Mouse (Mus musculus): ENCODE measurements around the gene Bahd1.

Bahd1 gene

GRCm38 (mm10) chr2:118899981-118900825, at the start of gene Bahd1:
TSS of gene Bahd1 (plus strand) at chr2:118900377.
- in situ Hi-C loops (cut with MseI, MboI) = no loop called here

- in situ Hi-C loops (cut with MseI, MboI) = no loop called here
Observed at GRCm38 (mm10) chr2:118851756-118852155, 48.4 kb upstream of the Bahd1 start.

- in situ Hi-C loops (cut with MseI, MboI) = no loop called here
Observed at GRCm38 (mm10) chr2:118861454-118862339, 38.5 kb upstream of the Bahd1 start, which contains the start of gene Ivd. TSS of gene Ivd (plus strand) at chr2:118861954.

DNA sequence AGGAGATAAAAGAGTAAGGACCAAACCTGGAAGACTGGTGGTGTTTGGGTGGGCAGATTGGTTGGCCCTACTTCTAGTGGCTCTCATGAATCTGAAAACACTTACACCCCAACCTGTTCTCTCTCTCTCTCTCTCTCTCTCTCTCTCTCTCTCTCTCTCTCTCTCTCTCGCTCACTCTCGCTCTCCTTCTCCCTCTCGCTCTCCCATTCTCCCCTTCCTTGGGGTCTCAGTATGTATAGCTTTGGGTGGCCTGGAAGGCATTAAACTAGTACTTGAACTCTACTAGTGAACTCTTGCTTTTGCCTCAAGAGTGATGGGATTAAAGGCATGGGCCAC, 37.9 kb upstream of the Bahd1 start:
- in situ Hi-C loops (cut with MseI, MboI) = no loop called here

DNA sequence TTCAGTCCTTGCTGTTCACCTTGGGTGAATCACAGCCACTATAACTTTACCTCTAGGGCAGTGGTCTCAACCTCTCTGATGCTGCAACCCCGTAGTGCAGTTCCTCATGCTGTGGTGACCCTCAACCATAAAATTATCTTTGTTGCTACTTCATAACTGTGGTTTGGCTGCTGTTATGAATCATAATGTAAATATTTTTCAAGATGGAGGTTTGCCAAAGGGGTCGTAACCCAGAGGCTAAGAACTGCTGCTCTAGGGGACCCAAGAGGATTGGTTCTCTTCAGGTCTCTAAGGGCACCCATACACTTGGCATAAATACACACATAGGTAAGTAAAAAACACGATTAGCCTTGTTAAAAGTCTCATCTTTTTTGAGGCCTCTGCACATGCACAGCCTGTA, 29.6 kb upstream of the Bahd1 start:
- in situ Hi-C loops (cut with MseI, MboI) = no loop called here

DNA sequence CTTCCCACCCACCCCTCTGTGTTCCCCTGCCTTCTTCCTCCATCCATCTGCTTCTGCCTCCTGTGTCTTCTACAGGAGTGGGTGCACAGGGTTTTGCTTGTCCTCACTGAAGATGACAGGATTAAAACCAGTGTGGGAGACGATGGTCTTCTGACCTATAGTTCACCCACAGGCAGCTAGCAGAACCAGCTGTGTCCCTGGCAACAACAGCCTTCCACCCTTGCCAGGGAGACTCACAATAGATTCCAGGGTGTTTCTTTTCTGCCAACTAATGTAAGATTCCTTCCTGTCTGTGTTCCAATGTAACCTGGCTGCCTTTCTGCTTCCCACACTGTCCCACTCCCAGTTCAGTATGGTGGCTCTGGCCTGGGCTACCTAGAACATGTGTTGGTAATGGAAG, 29.1 kb upstream of the Bahd1 start:
- in situ Hi-C loops (cut with MseI, MboI) = no loop called here

DNA sequence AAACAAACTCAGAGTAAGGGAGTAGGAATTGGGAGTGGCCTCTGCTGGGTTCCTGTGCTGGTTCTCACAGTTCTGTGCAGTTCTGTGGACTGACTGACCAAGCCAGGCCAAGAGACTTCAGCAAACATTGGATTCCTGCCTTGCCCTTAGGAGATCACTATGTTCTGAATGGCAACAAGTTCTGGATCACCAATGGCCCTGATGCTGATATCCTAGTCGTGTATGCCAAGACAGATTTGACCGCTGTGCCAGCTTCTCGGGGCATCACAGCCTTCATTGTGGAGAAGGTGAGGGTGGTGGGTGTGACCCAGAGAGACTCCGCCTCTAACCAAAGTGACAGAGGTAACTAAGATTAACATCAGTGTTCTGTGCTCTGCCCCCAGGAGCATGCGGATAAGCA, 27.2 kb upstream of the Bahd1 start:
- in situ Hi-C loops (cut with MseI, MboI) = no loop called here

DNA sequence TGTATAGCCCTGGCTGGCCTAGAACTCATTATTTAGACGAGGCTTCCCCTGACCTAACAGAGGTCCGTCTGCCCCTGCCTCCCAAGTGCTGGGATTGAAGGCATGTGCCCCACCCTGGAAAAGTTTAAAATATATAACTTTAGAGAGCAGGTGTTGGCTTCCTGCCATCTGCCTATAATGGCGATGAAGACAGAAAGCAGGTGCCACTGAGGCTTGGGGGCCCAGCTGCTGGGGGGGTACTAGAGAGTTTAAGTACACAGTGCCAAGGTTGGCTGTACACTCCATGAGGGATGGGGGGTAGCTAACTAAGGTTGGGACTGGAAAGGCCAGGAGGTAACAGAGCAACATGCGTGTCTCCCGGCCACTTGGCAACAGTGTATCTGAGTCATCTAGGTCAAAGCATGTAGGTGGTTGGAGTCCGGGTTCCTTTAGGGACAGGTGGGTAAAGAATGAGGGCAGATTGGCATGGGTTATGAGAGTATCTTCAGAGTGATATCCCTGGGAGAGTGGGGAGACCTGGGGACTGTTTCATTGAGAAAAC, 26.2 kb upstream of the Bahd1 start:
- in situ Hi-C loops (cut with MseI, MboI) = no loop called here

- in situ Hi-C loops (cut with MseI, MboI) = no loop called here
Observed at GRCm38 (mm10) chr2:118875316-118875715, 24.9 kb upstream of the Bahd1 start.

- in situ Hi-C loops (cut with MseI, MboI) = no loop called here
Observed at GRCm38 (mm10) chr2:118876453-118876852, 23.7 kb upstream of the Bahd1 start.

DNA sequence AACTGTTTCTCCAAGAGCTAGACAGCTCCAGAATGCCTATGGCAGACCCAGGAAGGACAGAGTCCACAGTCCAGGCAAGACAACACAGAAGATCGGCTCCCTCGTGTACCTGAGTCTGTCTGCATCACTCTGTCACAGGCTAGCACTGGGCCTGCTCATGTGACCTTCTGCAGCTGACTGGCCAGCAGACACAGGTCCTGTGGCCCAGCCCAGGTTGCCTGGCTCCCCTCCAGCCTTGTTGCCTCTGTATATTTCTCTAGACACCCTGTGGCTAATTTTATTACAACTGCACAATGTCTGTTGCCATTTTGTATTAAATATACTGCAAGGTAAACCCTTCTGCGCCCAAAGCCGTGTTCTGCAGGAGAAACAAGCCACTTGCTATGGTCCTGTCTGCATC, 19.2 kb upstream of the Bahd1 start:
- in situ Hi-C loops (cut with MseI, MboI) = loop anchor here (10.0 kb wide), 1 partner anchor 116 kb away; the partner anchor contains the start of gene Ccdc9b (in 2 of the 2)

DNA sequence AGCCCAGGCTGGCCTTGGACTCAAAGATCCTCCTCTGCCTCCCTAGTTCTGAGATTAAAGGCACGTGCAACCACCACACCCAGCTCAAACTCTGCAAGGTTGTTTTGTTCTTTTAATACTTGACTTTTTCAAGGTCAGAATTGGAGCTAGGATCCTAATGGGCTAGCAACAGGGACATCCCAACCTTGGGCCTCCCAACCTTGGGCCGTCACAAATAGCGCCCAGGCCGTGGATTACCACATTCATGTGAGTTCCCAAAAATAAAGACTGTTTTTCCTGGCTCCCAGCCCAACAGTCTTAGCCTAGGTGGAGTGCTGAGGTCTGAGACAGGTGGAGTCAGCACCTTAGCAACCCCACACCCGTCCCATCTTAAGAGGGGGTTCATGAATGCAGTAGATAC, 18.2 kb upstream of the Bahd1 start:
- in situ Hi-C loops (cut with MseI, MboI) = loop anchor here (10.0 kb wide), 1 partner anchor 117 kb away; the partner anchor contains the start of gene Ccdc9b (in 2 of the 2)

DNA sequence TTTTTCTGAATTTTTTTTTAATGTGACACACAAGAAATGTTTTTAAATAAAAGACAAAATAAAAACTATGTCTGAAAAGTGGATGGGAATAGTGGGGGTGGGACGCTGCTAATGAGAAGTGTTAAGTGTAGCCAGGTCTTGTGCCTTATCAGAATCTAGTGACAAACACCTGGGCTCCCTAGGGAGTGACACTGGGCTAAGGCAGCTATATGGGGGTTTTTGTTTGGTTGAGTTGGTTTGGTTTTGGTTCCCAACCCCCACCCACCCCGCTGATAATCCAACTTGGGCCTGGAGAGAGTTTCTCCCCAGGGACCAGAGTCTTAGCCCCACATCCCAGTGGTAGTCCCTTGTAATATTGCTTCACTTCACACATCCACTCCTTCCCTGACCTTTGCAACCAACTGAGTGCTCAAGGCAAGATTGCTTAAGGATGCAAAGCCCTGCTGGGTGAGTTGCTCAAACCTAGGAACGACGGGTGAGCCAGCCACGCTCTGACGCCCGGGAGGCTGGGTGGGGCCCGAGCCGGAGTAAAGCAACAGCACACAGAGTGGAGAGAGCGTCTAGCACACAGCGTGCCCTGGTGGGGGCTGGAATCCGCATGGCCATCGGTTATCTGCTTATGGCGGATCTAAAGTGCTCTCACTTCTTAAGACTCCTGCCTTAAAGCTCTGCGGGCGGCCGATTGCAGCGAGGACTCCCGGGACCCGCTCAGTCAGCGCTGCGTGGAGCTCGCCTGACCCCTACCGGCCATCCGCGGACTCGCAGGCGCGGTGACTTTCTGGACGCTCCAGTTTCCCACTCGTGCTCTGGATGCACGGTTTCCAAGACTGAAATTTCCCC, 17.1 kb upstream of the Bahd1 start:
- in situ Hi-C loops (cut with MseI, MboI) = loop anchor here (10.0 kb wide), 1 partner anchor 118 kb away; the partner anchor contains the start of gene Ccdc9b (in 2 of the 2)

- in situ Hi-C loops (cut with MseI, MboI) = loop anchor here (10.0 kb wide), 1 partner anchor 123 kb away; the partner anchor contains the start of gene Ccdc9b (in 2 of the 2)
Observed at GRCm38 (mm10) chr2:118887440-118887839, 12.7 kb upstream of the Bahd1 start.

DNA sequence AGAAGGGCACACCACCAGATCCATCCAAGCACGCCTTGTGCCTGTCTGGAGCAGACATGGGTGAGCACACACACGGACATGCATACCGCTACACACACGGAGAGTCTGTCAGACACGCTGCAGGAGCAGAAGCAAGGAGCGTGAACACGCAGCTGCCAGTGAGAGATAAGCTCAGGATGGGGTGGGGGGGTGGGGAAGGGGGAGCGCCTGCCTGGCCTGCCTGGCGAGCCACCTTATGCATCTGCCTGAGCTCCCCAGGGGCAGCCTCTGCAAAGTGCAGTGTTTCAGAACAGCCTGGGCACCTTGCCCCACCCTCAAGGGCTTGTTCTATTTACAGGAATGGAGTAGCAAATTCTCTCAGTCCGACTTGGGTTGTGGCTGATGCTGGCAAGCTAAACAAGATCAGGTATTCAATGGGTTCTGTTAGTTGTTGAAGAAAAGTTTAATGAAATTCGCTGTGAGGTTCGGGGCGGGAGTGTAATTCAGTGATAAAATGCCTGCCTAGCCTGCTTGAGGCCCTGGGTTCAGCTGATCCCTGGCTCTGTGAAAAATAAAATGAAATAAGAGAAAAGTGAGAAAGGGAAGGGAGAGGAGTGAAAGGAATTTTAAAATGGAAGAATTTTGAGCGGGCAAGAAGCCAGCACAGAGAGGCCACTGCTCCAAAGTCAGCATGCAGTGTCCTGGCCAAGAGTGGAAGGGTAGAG, 12.2 kb upstream of the Bahd1 start:
- in situ Hi-C loops (cut with MseI, MboI) = loop anchor here (10.0 kb wide), 1 partner anchor 123 kb away; the partner anchor contains the start of gene Ccdc9b (in 2 of the 2)

DNA sequence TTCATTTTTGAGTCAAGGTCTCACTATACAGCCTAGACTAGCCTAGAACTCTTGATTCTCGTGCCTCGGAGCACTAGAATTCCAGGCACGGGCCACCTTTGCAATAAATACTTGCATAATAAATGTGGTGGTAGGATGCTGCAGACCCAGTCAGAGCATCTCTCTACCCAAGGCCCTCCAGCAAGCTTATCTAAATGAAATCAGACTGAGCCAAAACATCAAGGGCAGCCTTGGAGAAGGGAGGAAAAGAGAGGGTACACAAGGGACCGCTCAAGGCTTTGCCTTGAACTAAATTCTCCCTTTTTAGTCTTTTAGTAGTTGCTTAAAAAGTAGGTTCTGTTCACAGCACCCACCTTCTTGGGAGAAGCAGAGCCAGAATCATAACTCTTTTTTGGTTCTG, 9.0 kb upstream of the Bahd1 start:
- in situ Hi-C loops (cut with MseI, MboI) = no loop called here

DNA sequence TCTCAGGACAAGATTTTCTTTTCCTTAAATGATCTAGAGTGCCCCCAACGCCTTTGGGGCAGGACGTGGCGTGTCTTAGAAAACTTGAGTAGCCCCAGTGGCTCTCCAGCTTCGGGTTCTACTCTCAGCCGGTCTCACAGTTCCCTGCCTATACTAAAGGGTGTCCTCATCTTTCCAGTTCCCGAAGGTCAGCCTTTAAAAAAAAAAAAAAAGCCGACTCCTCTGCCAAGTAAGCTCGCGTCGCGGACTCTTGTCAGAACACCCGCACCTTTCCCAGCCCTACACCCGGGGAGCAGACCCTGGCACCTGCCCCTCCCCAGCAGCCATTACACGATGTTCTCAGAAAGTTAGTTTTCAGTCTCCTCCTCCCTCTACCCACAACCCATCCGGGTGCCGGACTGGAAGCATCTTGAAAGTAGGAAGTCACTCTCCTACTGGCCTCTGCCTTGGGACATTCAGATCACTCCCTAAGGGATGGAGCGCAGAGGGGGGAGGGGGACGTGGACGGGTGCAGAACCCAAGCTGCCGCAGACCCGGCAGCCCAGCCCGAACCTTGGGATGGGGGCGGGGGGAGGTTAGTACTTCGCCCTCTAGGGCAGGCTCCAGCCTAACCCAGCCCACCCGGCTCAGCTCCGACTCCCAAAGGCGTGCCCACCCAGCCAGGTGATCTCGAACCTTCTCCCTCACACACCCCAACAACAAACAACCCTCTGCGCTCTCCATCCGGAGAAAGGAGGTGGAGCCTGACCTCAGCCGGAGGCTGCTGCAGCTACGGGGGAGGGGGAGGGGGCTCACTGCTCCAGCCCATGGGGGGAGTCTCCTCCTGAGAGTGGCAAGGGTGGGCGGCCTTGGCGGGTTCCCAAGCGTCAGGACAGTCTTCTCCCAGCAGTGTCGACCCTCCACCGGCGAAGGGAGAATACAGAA, 3.9 kb upstream of the Bahd1 start:
- in situ Hi-C loops (cut with MseI, MboI) = no loop called here

- in situ Hi-C loops (cut with MseI, MboI) = no loop called here
Observed at GRCm38 (mm10) chr2:118896914-118897291, 3.3 kb upstream of the Bahd1 start.

- in situ Hi-C loops (cut with MseI, MboI) = no loop called here
Observed at GRCm38 (mm10) chr2:118897392-118897791, 2.8 kb upstream of the Bahd1 start.
